Mouse (Mus musculus) liver, embryonic 14.5 days (tissue): ENCODE data around the gene Snapc3.

Experiments used
- CTCF ChIP-seq: IDR thresholded peaks from 2 replicates; pipeline ENCODE4 v1.5.1; 2016; ENCODE audit warnings: antibody characterized with exemption, low read depth, control low read depth
- EP300 ChIP-seq: IDR thresholded peaks from 2 replicates; pipeline ENCODE4 v1.6.1; 2016; ENCODE audit warnings: antibody characterized with exemption, low read depth

DNA sequence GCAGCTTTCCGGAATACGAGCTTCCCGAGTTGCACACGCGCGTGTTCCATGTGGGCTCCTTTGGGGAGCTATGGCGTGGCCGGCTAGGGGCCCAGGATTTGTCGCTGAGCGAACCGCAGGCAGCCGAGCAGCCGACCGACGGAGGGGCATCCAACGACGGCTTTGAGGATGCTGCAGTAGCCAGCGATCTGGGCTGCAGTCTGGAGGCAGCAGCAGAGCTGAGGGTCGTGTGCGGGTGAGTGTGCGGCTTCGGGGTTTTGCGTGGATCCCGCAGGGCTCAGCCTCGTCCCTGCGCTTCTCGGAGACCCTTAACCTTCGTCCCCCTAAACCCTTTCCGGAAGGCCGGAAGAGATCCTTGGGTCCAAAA lies 279 bp downstream of the Snapc3 start:
- TF ChIP-seq EP300 (no peak), CTCF (no peak)
